Mouse (Mus musculus): ENCODE measurements at regions not wholly inside any gene's neighbourhood (a gene's known extent, or its start where the extent isn't known, plus 50 kb on each side); places are given as distances from the start of the nearest gene placed in this dataset.

DNA sequence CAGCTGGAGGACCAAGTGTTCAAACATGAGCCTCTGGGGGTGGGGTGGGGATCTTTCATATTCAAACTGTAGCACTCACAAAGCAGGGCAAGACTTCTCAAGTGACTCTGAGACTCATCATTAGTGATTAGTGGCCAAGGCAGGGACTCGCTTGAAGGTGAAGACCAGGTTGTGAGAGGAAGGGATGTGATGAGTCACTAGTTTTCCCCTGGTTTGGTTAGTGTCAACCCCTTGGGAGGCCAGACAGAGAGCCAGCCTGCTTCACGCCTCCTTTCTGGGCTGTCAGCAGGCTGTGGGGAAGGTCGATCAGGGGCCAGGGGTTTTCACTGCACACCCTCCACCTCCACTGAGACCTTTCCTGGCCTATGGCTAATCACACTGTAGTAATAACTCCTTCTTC, 65.2 kb downstream of the Slc30a10 start:
- DNase-seq = no peak

DNA sequence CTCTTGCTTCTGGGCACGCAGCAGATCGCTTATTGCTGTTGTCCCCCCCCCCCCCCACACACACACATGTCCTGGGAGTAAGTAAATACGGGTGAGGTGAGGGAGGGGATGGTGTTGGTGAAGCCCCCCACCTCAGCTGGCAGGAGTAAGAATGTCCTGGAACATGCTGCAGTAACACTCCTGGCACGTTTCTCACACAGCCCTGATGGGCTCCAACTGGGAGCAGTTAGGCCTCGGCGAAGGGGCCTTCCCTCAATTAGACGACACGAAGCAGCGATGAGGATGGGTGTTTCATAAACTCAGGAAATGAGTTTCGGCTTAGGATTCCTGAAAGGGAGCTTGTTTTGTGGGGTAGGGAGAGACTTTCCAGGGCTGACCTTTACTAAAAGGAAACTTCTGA, 69.4 kb downstream of the Slc30a10 start:
- DNase-seq = no peak

DNA sequence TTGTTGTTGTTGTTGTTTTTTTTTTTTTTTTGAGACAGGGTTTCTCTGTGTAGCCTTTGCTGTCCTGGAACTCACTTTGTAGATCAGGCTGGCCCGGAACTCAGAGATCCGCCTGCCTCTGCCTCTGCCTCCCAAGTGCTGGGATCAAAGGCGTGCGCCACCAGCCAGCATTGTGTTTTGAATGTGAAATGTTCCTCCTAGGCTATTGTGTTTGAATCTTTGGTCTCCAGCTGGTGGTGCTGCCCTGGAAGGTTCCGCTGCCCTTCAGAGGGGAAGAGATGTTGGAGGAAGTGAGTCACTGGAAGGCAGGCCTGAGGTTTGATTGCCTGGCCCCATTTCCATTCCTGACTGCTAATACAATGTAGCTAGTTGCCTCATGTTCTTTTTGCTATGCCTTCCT, 78.8 kb downstream of the Slc30a10 start:
- DNase-seq = no peak

DNA sequence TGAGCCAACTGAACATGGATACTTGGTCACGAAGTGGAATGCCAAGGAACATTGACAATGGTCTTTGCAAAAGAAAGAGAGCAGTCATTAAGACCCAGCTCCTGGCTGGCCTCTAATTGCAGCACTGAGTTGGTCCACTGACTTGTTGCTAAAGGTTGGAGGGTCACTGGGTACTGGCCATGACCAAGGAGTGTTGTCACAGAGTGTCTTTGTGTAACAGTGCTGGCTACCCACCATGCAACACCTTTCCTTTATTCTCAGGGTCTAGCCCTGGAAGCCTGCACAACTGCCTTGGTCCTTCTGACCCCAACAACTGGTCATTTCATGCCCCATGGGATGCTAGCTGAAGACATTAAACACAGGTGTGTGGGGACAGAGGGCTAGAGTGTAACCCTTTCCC, 79.5 kb downstream of the Slc30a10 start:
- DNase-seq = no peak

DNA sequence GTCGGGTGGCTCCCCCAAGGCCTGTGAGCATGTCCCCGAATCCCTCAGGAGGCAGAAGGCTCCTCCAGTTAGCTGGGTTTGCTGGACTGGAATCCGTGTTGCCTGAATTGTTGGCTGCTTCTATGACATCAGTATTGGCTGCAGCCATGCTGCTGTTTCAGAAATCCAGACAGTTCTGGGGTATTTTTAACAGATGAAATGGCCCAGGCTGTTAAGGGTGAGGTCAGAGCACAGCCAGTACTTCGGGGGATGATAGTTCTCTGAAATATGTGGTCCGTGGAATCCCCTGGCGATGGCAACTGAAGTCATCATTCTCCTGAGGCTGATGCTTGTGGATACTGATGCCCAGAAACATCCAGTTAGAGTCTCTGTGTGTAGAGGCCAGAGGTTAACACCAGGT, 80.7 kb downstream of the Slc30a10 start:
- no peak for DNase-seq

DNA sequence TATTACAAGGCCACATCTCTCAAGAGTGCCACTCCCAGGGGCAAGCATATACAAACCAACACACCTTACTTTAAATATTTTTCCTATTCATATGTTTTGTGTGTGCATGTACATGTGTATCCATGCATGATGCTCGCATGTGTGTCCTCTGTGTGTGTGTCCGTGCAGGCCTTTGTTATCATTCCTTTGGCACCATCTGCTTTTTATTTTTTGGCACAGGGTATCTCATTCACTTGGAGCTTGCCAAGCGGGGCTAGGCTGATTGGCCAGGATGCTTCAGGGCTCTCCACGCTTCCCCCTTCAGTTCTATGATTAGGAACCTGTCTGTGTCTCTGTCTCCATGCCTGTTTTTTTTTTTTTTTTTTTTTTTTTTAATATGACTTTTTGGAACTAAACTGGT, 82.6 kb downstream of the Slc30a10 start:
- no peak for DNase-seq

DNA sequence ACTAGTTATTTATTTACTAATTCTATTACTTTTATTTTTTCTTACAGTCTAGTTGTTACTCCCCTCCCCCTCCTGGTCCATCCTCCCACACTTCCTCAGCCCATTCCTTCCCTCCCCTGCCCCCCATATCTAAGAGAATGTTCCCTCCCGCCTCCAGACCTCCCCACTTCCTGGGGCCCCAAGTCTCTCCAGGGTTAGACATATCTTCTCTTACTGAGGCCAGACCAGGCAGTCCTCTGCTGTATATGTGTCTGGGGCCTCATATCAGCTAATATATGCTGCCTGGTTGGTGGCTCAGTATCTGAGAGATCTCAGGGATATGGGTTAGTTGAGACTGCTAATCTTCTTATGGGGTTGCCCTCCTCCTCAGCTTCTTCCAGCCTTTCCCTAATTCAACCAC, 84.8 kb downstream of the Slc30a10 start:
- no peak for DNase-seq

DNA sequence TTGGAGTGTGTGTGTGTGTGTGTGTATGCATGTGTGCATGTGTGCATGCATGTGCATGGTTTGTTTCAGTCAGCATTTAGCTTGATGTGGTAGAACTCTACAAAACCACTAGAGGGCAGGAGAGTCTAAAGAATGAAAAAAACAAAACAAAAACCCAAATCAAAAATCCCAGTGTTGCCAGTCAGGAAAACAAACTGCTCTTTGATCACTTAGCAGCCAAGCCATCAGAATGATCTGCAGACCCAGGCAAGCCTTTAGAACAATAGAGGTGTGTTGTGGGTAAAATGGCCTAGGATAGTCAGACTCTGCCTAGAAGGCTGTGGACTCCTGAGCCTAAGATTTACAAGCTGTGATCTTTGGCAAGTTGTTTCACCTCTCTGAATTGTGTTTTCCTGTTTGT, 91.7 kb downstream of the Slc30a10 start:
- DNase-seq = no peak

DNA sequence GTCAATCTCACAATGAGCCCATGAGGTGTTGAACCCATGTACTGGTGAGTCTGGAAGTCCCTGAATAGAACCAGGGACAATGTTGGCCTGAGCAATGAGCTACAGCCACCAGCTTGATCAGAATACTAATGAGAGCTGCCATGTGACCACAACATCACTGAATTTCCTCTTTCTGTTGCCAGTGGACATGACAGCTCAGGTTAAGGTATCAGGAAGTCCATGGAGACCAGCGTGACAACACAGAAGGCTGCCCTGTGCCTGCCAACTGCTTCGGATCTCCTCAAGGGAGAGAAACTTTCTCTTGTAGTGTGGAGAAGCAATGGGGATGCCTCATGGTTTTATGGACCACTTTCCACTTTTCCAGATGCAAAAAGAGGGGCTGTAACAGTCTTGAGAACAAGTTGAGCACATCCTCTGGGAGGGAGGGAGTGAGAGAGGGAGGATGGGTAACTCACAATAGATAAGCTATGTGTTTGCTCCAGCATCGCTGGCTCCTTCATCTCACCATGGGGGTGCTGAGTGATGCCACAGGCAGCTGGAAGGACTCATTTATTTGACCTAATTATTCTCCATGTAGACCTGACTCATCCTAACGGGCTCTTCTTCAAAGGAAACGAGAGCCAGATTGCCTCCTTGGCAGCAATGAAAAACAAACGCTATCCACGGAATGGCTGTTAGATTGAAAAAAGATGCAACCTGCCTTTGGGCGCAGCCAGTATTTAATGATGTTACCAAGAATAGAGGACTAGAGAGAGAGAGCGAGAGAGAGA, 118.3 kb downstream of the Slc30a10 start:
- DNase-seq = peak; percentile 7

DNA sequence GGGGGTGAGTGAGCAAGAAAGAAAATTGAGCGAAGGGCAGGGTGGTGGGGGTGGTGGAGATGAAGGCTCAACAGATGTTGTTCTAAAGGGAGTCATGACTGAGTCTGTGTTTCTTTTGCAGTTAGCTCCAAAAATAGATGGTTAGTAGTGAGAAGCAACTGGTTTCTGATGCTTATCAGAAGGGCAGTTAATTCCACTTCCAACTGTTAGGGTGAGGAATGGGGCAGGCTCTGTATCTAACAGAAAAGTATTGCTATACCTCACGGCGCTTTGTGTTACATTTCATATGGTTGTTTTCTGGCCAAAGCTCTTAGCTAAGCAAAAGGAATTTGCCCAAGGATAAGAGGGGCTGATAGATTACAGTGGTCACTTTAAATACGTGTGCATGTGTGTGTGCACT, 120.3 kb downstream of the Slc30a10 start:
- DNase-seq = no peak

DNA sequence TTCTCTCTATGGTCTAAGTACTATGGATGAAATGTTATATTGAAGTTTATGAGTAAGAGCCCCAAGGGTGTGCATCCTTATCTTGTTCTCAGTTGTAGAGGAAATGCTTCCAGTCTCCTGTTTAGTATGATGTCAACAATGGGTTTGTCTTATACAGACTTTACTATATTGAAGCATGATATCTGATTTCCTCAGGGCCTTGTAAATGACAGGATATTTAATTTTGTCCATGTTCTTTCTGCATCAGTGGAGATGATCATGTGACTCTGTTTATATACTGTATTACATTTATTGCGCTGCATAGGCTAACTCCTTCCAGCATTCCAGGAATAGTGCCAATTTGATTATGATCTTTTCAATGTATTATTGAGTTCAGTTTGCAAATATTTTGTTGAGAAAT, 125.2 kb downstream of the Slc30a10 start:
- no peak for DNase-seq

DNA sequence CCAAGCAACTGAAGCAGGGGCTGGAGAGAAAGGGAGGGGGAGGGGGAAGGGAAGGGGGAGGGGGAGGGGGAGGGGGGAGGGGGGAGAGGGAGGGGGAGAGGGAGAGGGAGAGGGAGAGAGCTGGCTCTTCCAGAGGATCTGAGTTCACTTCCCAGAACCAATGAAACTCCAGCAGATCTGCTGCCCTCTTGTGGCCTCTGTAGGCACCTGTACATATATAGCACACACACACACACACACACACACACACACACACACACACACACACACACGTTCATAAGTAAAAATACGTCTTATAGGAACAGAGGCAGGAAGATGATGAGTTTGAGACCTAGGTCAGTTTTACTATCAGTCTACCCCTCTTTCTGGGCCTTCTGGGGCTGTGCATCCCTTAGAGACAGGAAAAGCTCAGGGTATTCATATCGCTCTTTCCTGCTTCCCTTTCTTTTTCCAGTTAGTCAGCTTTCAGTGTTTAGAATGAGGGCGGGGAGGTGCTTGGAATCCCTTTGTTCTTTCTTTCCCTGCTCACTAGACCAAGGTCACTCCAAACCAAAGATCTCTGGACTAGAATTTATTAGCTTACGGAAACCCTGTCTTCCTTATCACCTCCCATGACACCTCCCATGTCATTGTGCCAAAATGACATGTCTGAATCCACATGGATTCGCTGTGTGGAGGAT, 130.7 kb downstream of the Slc30a10 start:
- no peak for DNase-seq

DNA sequence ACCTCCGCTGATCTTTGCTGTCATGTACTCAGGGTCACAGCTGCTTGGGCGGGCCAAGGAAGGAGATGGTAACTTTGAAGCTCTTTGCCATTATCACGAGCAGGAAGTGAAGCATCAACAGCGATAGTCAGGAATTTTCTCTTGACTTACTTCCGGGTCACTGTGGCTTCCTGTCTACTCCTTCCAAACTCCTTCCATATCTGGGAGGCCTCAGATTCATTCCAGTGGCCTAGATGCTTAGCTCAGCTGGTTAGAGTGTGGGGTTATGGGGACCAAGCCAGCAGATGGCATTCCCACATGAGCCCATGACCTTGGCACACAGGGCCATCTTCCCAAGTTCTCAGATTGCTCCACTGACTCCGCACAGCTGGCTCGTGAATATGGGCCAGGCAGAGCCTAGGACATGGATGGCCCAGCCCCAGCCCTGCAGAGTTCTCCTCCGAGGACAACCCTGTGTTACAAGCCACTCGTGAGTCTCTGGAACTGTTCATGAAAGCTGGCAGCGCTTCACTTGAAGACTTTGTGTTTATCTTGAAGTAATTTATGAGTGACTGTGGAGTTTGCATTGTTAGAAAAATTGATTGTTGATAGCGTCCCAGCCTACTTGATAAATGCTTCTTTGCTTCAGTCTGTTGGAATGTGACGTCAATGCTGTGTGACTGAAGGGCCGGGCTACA, 133.2 kb downstream of the Slc30a10 start:
- DNase-seq = no peak

DNA sequence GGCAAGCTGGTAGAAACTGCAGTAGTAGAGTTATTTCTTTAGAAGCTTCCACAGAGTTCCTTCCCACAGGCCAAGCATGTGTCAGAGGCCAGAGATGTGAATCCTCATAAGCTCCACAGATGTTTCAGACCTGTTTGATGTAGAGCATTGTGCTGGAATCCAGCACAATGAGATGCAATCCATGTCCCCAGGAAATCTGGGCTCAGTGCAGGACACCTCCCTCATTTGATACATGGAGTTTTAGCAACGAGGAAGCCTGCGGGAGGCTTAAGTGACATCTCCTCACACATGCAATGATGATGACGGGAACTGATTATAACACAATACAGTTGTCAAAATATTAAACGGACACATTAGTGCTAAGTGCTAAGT, 133.7 kb downstream of the Slc30a10 start:
- no peak for DNase-seq

DNA sequence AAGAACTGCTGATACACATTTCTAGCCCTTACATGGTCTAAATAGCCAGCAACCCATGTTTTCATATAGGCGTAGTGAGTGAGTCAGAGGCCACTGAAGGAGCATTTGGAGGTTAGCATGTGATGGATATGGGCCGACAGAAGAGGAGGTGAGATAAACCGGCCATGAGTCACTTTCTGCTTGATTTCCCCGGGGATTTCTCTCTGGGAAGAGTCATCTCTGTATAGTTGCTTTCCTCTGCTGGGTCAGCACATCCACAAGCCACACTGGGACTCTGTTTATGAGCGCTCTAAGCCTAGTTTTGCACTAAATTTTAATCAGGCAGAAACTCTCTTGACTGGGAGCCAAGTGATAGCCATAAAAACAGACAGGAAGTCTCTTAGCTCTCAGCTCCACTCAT, 142.2 kb downstream of the Slc30a10 start:
- DNase-seq = no peak

DNA sequence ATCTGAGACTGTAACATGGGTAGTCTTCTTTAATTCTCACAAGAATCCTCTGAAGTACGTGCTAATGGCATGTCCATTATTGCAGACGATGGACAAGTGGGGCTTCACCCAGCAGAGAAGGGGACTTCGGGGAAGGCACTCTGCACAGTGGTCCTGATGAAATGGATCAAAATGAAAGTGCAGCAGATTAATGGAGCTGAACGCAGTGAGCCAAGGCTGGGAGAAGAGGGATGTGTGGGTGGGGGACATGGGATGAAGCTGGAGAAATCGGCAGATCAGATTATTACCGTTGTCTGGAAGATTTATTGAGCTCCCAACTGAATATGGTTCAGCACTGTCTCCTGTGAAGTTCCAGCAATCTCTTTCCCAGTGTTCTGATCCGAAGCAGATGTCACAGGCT, 143.9 kb downstream of the Slc30a10 start:
- DNase-seq = no peak

DNA sequence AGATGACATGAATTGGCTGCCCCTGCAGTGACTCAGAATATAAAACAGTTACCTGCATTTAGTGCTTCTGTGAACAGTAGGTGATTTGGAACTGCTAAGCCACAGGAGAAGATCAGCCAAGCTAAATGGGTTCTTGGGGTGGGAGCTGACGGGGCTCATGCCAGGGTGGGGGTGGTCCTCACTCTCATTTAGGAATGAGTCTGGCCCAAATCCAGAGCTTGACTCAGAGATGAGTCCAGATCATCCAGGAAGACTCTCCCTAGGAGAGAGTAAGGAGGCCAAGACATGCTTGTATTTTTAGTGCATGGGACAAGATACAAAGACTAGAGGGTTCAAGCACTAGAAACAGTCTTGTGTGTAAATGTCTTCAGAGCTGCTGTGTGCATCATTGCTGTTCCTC, 146.5 kb downstream of the Slc30a10 start:
- DNase-seq = no peak

DNA sequence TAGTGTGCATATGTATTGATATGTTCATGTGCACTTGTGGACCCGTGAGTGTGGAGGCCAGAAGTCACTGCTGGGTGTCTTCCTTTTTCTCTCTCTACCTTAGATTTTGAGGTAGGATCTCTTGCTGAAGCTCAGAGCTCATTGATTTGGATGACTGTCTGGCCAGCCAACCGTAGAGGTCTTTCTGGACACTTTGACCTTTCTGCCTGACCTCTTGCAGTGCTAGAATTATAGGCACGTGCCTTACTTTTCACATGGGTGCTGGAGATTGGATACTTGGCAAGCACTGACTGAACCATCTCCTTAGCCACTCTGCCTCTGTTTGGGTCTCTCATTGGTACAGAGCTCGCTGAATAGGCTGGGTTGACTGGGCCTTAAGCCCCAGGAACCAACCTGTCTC, 151.3 kb downstream of the Slc30a10 start:
- DNase-seq = no peak

DNA sequence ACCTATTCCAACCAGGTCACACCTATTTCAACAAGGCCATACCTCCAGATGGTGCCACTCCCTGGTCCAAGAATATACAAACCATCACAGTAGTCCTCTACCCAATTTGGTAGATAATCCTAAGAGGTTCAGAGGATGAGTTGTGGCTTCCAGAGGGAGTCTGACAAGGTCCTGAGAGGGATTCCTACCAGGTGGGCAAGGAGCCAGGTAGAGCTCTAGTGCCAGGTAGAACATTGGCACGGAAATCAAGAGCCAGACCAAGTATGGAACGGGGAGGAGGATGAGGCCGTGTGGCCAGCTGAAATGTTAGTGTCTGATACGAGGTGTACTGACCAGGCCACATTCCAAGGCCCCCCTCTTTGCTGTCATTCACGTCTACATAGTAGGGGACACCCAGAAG, 153.0 kb downstream of the Slc30a10 start:
- DNase-seq = no peak

DNA sequence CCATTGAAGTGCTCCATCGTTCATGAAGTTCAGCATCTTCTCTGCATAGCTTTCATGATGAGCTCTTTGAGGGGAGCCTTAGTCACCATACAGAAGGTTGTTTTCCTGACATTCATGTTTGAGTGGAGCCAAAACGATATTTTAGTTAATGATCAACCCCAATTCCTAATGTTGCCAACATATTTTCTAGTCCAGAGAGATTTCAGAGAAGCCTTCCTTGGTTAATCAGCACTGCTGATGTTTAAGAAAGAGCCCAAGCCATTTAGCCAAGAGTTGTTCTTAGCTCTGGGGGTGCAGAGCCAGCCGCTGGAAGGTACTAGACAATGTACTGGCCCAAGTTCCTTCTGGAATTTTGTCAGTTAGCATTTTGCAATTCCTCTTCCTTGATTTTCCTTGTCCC, 153.8 kb downstream of the Slc30a10 start:
- no peak for DNase-seq

DNA sequence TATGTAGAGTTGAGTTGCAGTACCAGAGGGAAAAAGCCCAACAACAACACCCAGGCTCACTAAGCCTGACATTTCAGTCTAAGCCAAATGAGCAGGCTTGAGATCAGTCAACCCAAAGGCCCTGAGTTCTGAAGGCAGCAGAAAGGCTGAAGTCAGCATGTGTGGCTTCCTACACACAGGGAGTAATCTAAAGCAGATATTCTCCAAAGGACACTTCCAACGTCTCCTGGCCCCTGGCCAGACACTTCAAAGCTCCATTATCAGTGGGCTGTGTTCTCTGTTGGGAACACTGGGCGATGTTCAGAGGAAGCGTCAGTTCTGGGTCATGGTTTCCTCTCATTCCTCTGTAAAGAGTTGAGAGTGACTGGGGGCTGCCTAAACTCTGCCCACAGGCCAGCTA, 155.9 kb downstream of the Slc30a10 start:
- no peak for DNase-seq

DNA sequence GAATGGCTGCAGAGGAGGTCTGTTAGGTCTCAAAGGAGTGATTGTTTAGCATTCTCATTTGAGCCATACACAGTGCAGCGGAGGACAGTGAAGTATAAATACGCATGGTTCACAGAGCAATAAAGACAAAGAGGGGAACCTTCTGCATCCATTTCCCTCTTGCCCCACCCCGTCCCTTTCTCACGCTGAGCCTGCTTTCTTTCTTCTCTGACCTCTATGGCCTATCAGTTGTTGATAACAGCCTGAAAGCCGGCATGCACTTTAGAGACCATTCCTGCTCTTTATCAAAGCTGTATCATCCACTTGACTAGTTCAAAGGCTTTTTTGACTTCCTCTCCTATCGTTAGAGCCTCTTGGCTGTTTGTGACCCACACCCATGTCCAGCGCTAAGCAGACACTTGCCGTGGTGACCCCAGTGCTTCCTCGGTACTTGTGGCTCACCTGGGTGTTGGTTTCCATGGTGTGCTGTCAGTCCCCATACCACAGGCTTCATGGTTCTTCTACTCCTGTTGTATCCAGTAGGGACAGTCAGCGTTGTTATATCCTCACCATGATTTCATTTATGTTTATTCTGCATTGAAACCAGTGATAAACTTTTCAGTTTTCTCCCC, 161.3 kb downstream of the Slc30a10 start:
- DNase-seq = no peak

DNA sequence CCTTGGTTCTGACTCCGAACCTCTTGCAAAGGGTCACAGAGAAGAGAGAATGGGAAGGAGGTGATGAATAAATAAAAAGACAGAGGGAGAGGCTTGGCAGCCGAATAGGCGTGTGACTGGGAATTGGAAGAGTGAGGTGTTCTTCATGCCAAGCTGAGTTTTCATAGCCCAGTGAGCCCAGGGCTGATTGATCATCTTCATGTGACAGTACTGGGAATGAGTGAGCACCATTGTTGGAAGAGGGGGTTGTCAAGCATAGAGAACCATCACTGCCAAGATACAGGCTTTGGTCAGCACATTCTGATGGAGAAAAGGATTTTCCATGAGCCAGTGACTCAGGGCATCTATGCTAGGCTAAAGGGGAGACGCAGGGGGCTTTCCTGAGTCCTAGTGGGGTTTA, 163.0 kb downstream of the Slc30a10 start:
- DNase-seq = no peak

DNA sequence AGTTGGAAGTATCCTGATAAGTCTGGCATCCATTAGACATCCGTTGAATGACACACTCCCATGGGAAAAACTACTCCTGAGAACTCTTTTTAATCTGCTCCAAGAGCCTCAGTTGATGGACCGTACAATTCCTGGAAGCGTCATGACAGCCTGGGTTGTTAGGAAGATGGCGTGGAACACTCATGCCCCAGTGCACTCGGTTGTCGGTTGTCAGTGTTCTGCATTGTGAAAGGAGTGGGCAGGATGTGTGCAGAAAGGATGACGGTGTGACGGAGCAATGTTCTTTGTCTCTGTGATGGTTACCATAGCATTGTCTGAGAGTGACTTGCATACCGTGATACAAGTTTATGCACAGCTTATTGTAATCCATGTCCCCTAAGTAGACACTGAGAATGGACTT, 164.4 kb downstream of the Slc30a10 start:
- DNase-seq = no peak
